Mouse (Mus musculus) midbrain, embryonic 11.5 days (tissue): Measurements from ENCODE around the gene Drosha. TPM values are rescaled to one million over a fixed set of nuclear protein-coding genes. Genes with fewer than 3 reads are reported as not detected.

ENCODE experiments used
- ATAC-seq: fragments of 200-750 bp; cut with Nextera tagmentation; 2 replicates; pipeline ENCODE4 v1.8.0; 2017; ENCODE audit warnings: moderate TSS enrichment, moderate library complexity; ENCODE audit not compliant: low FRiP score
- DNase-seq: peaks from one replicate; pipeline ENCODE4 v3.0.0; 2015; ENCODE audit warnings: low spot score; ENCODE audit errors: missing footprints
- H3K27ac ChIP-seq: fragments of 300-500 bp; sonication (generic); 2 replicates; pipeline ENCODE4 v1.5.1; 2014; ENCODE audit warnings: low read depth, low read length
- H3K27me3 ChIP-seq: fragments of 300-500 bp; sonication (generic); 2 replicates; pipeline ENCODE4 v1.6.1; 2014; ENCODE audit warnings: mild to moderate bottlenecking, low read length, moderate library complexity, mixed read lengths; ENCODE audit not compliant: control insufficient read depth, insufficient read depth
- H3K36me3 ChIP-seq: fragments of 300-500 bp; sonication (generic); 2 replicates; pipeline ENCODE4 v1.6.1; 2014; ENCODE audit warnings: mild to moderate bottlenecking, low read length, moderate library complexity, mixed read lengths; ENCODE audit not compliant: control insufficient read depth, insufficient read depth
- H3K4me1 ChIP-seq: fragments of 300-500 bp; sonication (generic); 2 replicates; pipeline ENCODE4 v1.6.1; 2014; ENCODE audit warnings: low read length; ENCODE audit not compliant: control insufficient read depth, insufficient read depth
- H3K4me2 ChIP-seq: fragments of 300-500 bp; sonication (generic); 2 replicates; pipeline ENCODE4 v1.6.1; 2014; ENCODE audit warnings: mild to moderate bottlenecking, moderate library complexity
- H3K4me3 ChIP-seq: fragments of 300-500 bp; sonication (generic); 2 replicates; pipeline ENCODE4 v1.5.1; 2014; ENCODE audit warnings: low read depth, low read length
- H3K9ac ChIP-seq: fragments of 300-500 bp; sonication (generic); 2 replicates; pipeline ENCODE4 v1.6.1; 2014; ENCODE audit warnings: low read length
- H3K9me3 ChIP-seq: fragments of 300-500 bp; sonication (generic); 2 replicates; pipeline ENCODE4 v1.6.1; 2016; ENCODE audit warnings: low read length; ENCODE audit not compliant: control insufficient read depth
- WGBS: fragments of 180-500 bp; shearing (Covaris S2); extraction: QIAGEN DNeasy Blood & Tissue Kit; methylation state at CpG from one replicate; pipeline ENCODE4 v1.1.7; 2014; 5-methylcytosine and 5-hydroxymethylcytosine counted together
- polyA plus RNA-seq: library from polyadenylated mRNA; unstranded; fragments of >200 nt; fragmentation: Nextera tagmentation; extraction: Ambion mirVana; gene quantifications from 2 replicates; pipeline ENCODE4 v1.2.1, GENCODE M21; 2014

Gene Drosha
- polyA plus RNA-seq, 1 experiment from 2014 or later = 79.2 TPM

GRCm38 (mm10) chr15:12887206-12887605 lies 62.6 kb downstream of the Drosha start:
- no peak for DNase-seq
- Histone ChIP-seq H3K9ac (no peak overlapping the region), H3K4me3 (no peak overlapping the region), H3K9me3 (no peaks in the 10 kb centered on the region), H3K4me1 (no peaks in the 10 kb centered on the region), H3K4me2 (no peak overlapping the region), H3K27ac (no peak overlapping the region), H3K36me3 (peaks cover 18% of the 10 kb centered on the region), H3K27me3 (no peaks in the 10 kb centered on the region)
- 87% methylated on average over 8 of the region's 8 CpGs for WGBS
- no peak for ATAC-seq

DNA sequence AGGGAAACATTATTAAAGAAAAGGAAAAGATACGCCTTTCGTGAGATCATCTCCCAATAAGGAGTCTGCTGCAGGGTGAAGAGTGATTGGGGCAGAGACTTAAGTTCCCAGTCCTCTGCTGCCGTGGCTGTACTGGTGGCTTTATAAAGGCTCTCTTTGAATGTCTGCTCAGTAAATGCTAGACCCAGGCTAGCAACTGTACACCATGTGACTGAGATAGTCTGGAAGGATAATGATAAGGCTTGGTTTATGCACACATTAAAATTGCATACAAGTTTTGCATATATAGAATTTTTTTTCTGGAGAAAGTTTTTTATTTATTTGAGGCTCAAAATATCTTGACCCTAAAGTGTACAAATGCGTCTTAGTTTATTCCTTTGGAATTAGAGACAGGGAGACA lies 63.7 kb downstream of the Drosha start:
- H3K27ac ChIP-seq = no peak overlapping the region
- H3K9me3 ChIP-seq = no peaks in the 10 kb centered on the region
- H3K36me3 ChIP-seq = peaks cover 15% of the 10 kb centered on the region
- no peak overlapping the region for H3K4me2 ChIP-seq
- no peaks in the 10 kb centered on the region for H3K4me1 ChIP-seq
- DNase-seq (no peak), ATAC-seq (no peak)
- H3K4me3 ChIP-seq = no peak overlapping the region
- no peaks in the 10 kb centered on the region for H3K27me3 ChIP-seq
- H3K9ac ChIP-seq = no peak overlapping the region
- WGBS = 91% methylated on average over 4 of the region's 4 CpGs

GRCm38 (mm10) chr15:12889909-12890308 lies 65.3 kb downstream of the Drosha start:
- 94% methylated on average over 11 of the region's 11 CpGs for WGBS
- Histone ChIP-seq H3K4me2 (no peak overlapping the region), H3K27ac (no peak overlapping the region), H3K27me3 (no peaks in the 10 kb centered on the region), H3K4me3 (no peak overlapping the region), H3K4me1 (no peaks in the 10 kb centered on the region), H3K36me3 (peaks cover 8% of the 10 kb centered on the region; the same call in 1 of the 2 replicates), H3K9ac (no peak overlapping the region), H3K9me3 (no peaks in the 10 kb centered on the region)
- ATAC-seq = no peak
- DNase-seq = no peak

DNA sequence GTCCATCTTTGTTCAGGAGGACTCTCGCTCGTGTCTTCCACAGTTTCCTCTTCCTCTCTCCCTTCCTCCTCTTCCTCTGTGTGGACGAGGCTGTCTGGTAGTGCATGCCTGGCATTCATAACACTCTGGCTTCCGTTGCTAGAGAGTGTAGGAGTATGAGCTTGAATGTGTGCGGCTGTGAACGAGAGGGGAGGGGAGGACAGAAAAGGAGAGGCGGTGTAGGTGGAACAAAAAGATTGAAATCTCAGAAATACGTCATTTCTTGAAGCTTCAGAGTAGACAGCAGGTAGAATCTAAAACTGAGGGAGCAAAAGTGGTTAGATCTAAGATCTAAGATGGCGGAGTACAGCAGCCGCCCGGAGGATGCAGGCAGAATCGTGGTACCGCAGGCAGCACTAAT lies 70.8 kb downstream of the Drosha start:
- Histone ChIP-seq H3K4me3 (no peak overlapping the region), H3K4me2 (no peak overlapping the region), H3K27ac (no peak overlapping the region), H3K27me3 (no peaks in the 10 kb centered on the region), H3K36me3 (peaks cover 6% of the 10 kb centered on the region), H3K9me3 (no peaks in the 10 kb centered on the region), H3K9ac (no peak overlapping the region), H3K4me1 (no peaks in the 10 kb centered on the region)
- WGBS = 92% methylated on average over 13 of the region's 13 CpGs
- ATAC-seq = no peak
- DNase-seq = no peak

- H3K4me3 ChIP-seq = no peak overlapping the region
- no peaks in the 10 kb centered on the region for H3K9me3 ChIP-seq
Measured at GRCm38 (mm10) chr15:12896022-12897009, 71.7 kb downstream of the Drosha start.

GRCm38 (mm10) chr15:12897831-12898230 lies 73.2 kb downstream of the Drosha start:
- Histone ChIP-seq H3K27me3 (no peaks in the 10 kb centered on the region), H3K36me3 (peaks cover 9% of the 10 kb centered on the region), H3K9me3 (no peaks in the 10 kb centered on the region), H3K4me1 (no peaks in the 10 kb centered on the region), H3K4me3 (no peak overlapping the region), H3K27ac (no peak overlapping the region), H3K9ac (no peak overlapping the region), H3K4me2 (no peak overlapping the region)
- ATAC-seq (no peak), DNase-seq (no peak)
- WGBS = 91% methylated on average over 8 of the region's 8 CpGs

More at GRCm38 (mm10) chr15:12896022-12897009, 71.7 kb downstream of the Drosha start:
- no peak overlapping the region for H3K9ac ChIP-seq
- H3K27ac ChIP-seq = no peak overlapping the region
- H3K4me1 ChIP-seq = no peaks in the 10 kb centered on the region
- DNase-seq (no peak), ATAC-seq (no peak)
- peaks cover 6% of the 10 kb centered on the region for H3K36me3 ChIP-seq
- no peaks in the 10 kb centered on the region for H3K27me3 ChIP-seq
- WGBS = 94% methylated on average over 18 of the region's 18 CpGs
- H3K4me2 ChIP-seq = no peak overlapping the region

DNA sequence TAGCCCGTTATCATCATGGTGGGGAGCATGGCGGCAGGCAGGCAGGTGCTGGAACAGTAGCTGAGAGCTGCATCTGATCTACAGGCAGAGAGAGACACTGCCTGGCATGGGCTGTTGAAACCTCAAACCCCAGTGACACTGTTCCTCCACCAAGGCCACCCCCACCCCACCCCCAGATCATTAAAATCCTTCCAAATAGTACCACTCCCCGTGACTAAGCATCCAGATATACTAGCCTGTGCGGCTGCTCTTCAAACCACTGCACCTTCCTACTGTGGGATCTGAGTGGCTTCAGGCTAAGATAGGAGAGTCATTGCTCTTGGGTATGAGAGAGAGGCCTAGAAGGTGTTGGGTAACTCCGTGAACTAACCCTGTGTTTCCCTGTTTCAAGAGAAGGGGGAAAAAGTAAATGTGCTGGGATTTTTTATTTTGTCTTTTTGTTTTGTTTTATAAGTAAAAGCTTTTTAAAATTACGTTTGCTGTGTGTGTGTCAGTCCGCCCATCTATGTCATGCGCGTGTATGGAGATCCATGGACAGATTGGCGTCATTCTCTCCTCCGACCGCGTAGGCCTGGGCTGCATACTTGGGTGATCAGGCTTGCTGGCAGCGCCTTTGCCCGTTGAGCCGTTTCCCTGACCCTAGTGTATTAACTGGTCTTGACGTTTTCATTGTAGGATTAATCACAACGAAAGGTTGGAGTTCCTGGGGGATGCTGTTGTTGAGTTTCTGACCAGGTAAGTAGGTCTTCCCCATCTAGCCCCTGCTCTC lies 76.0 kb downstream of the Drosha start:
- ATAC-seq (no peak), DNase-seq (no peak)
- Histone ChIP-seq H3K4me1 (no peaks in the 10 kb centered on the region), H3K4me3 (no peak overlapping the region), H3K36me3 (peaks cover 13% of the 10 kb centered on the region), H3K9ac (no peak overlapping the region), H3K4me2 (no peak overlapping the region), H3K9me3 (no peaks in the 10 kb centered on the region), H3K27me3 (no peaks in the 10 kb centered on the region), H3K27ac (no peak overlapping the region)
- WGBS = 91% methylated on average over 18 of the region's 18 CpGs

GRCm38 (mm10) chr15:12901197-12901570 lies 76.6 kb downstream of the Drosha start:
- Histone ChIP-seq H3K9ac (no peak overlapping the region), H3K27me3 (no peaks in the 10 kb centered on the region), H3K9me3 (no peaks in the 10 kb centered on the region), H3K4me2 (no peak overlapping the region), H3K36me3 (peaks cover 12% of the 10 kb centered on the region), H3K4me3 (no peak overlapping the region), H3K27ac (no peak overlapping the region), H3K4me1 (no peaks in the 10 kb centered on the region)
- DNase-seq = no peak
- 82% methylated on average over 8 of the region's 8 CpGs for WGBS
- no peak for ATAC-seq

GRCm38 (mm10) chr15:12904442-12904841 lies 79.8 kb downstream of the Drosha start:
- ATAC-seq (no peak), DNase-seq (no peak)
- no peak overlapping the region for H3K9ac ChIP-seq
- no peak overlapping the region for H3K27ac ChIP-seq
- H3K4me3 ChIP-seq = no peak overlapping the region
- H3K9me3 ChIP-seq = no peaks in the 10 kb centered on the region
- H3K4me1 ChIP-seq = no peaks in the 10 kb centered on the region
- 96% methylated on average over 6 of the region's 6 CpGs for WGBS
- H3K36me3 ChIP-seq = peaks cover 14% of the 10 kb centered on the region
- no peak overlapping the region for H3K4me2 ChIP-seq
- H3K27me3 ChIP-seq = no peaks in the 10 kb centered on the region
